ENCODE assay signal across 8 mouse cellular contexts in genomic region chr11:77827241-77827995, GRCm38 (mm10). TPM values are rescaled to one million over a fixed set of nuclear protein-coding genes. Genes with fewer than 3 reads are reported as not detected.
DNase-seq lines count a peak whose midpoint lies in the region; ATAC-seq lines count a peak whose summit lies in the region.
"Had no signal": no experiment of that assay in that cellular context is flagged by ENCODE, and none has a peak within 500 bp of the region (broad histone marks: within the 10 kb centered on the region; RNA-seq: fewer than 3 reads in every experiment).

No protein-coding gene starts in this region.

- H3K4me2 ChIP-seq in hindbrain, embryonic 16.5 days (ENCODE audit: low read length) = no peak overlapping the region
- H3K4me2 ChIP-seq: limb, embryonic 13.5 days had no signal

- WGBS in hindbrain, embryonic 16.5 days = 53% methylated on average over 18 of the region's 18 CpGs
- WGBS in midbrain, embryonic 10.5 days = 53% methylated on average over 18 of the region's 18 CpGs

- no peak overlapping the region for H3K9ac ChIP-seq in hindbrain, embryonic 16.5 days (ENCODE audit: low read depth, low read length)
- H3K9ac ChIP-seq: limb, embryonic 13.5 days had no signal

- no peaks in the 10 kb centered on the region for H3K27me3 ChIP-seq in hindbrain, embryonic 16.5 days (replicated peaks; ENCODE audit: control insufficient read depth, insufficient read depth, low read length)
- peaks cover 28% of the 10 kb centered on the region; the same call in 1 of the 2 replicates for H3K27me3 ChIP-seq in midbrain, embryonic 10.5 days (ENCODE audit: low read depth, poor library complexity, severe bottlenecking)
- H3K27me3 ChIP-seq: limb, embryonic 13.5 days had no signal

- peak; percentile 58 for ATAC-seq in erythroid progenitor cell, adult 5-6 weeks (replicated peaks; ENCODE audit: low FRiP score, poor library complexity, severe bottlenecking)
- peak; percentile 38 for ATAC-seq in hindbrain, embryonic 16.5 days

- no peaks in the 10 kb centered on the region for H3K9me3 ChIP-seq in hindbrain, embryonic 16.5 days (ENCODE audit: control insufficient read depth, low read length)
- H3K9me3 ChIP-seq in midbrain, embryonic 10.5 days (replicated peaks) = no peaks in the 10 kb centered on the region
- H3K9me3 ChIP-seq: limb, embryonic 13.5 days had no signal

- no peak overlapping the region for H3K27ac ChIP-seq in hindbrain, embryonic 16.5 days (ENCODE audit: low read depth, low read length)
- H3K27ac ChIP-seq in midbrain, embryonic 10.5 days (replicated peaks) = peak overlapping the region; percentile 14; the same call in 1 of the 2 replicates
- H3K27ac ChIP-seq: limb, embryonic 13.5 days had no signal

- DNase-seq in MEL-GATA-1-ER (ENCODE audit: extremely low read depth, low read depth) = peak; percentile 28
- peak; percentile 54 for DNase-seq in brain, embryonic 18.5 days (ENCODE audit: low read depth, low spot score)
- DNase-seq in layer of hippocampus, postnatal 36 days = peak; percentile 69 to 70
- DNase-seq in midbrain, embryonic 10.5 days (ENCODE audit: low spot score) = peak; percentile 77
- DNase-seq in right cerebral cortex, postnatal 4 days = peak; percentile 85

- no peak overlapping the region for H3K4me3 ChIP-seq in hindbrain, embryonic 16.5 days (ENCODE audit: low read length)
- H3K4me3 ChIP-seq in midbrain, embryonic 10.5 days = no peak overlapping the region
- H3K4me3 ChIP-seq: limb, embryonic 13.5 days had no signal

- peaks cover 17% of the 10 kb centered on the region for H3K36me3 ChIP-seq in hindbrain, embryonic 16.5 days (ENCODE audit: control insufficient read depth, insufficient read depth, low read length)
- peaks cover 68% of the 10 kb centered on the region for H3K36me3 ChIP-seq in midbrain, embryonic 10.5 days

- H3K4me1 ChIP-seq in hindbrain, embryonic 16.5 days (ENCODE audit: control insufficient read depth, insufficient read depth, low read depth, low read length) = peaks cover 20% of the 10 kb centered on the region
- peaks cover 43% of the 10 kb centered on the region for H3K4me1 ChIP-seq in midbrain, embryonic 10.5 days

RNA-seq across cellular contexts. Expression of gene Gm10277, which starts 39.9 kb away (rescaled TPM):
- not detected in 2 replicates for total RNA-seq in erythroid progenitor cell, adult 5-6 weeks (2015; ENCODE audit: low replicate concordance)
- total RNA-seq in erythroid progenitor cell, adult 5-6 weeks (2017; ENCODE audit: low replicate concordance) = not detected in 2 replicates
- polyA plus RNA-seq in hindbrain, embryonic 16.5 days (2015; fragmentation: Nextera tagmentation; extraction: Ambion mirVana) = 1.6 and 1.7 TPM in 2 replicates
- total RNA-seq in layer of hippocampus, postnatal 36 days (2021) = not detected
- polyA plus RNA-seq in midbrain, embryonic 10.5 days (2016; fragmentation: Nextera tagmentation; extraction: Ambion mirVana) = 1.4 and 1.5 TPM in 2 replicates

Comparison
In these comparisons a context has a peak if more than half of its experiments do, and no peak if none do; other contexts are left out.
1. DNase-seq: peak in every context shown above with its lines; median percentile 85 in right cerebral cortex, postnatal 4 days; 77 in midbrain, embryonic 10.5 days; 70 in layer of hippocampus, postnatal 36 days; 54 in brain, embryonic 18.5 days; 28 in MEL-GATA-1-ER.